Mouse (Mus musculus) layer of hippocampus, postnatal 14 days (tissue): ENCODE measurements around the gene Cyp2c68. TPM values are rescaled to one million over a fixed set of nuclear protein-coding genes. Genes with fewer than 3 reads are reported as not detected.
"Not testable (repeated sequence)": the region's sequence is repeated elsewhere in the genome, so short reads cannot be mapped to it uniquely, and the experiment has no call there.

Experiments
- DNase-seq, 2 experiments: peaks; one replicate each; pipeline ENCODE4 v3.0.0; 2021 to 2022; ENCODE audit warnings: low spot score in 2 of 2, mixed read lengths in 1 of 2
- long read RNA-seq, 2 experiments: library from polyadenylated mRNA; stranded (forward); transcript quantifications; one replicate each; pipeline ENCODE4 v2.0.0; 2021
- total RNA-seq, 2 experiments: library from RNA; stranded (reverse); gene quantifications; 2 replicates each; pipeline ENCODE4 v1.2.3; 2021

Cyp2c68 gene
- total RNA-seq = not detected
- long read RNA-seq, experiment 1 = 0 reads
- long read RNA-seq, experiment 2 = 0 reads

GRCm38 (mm10) chr19:39740920-39741319, at the start of gene Cyp2c68:
Gene Cyp2c68 (minus strand): TSS chr19:39741054.
- no peak for DNase-seq

GRCm38 (mm10) chr19:39785458-39785857, 44.6 kb upstream of the Cyp2c68 start:
- not testable (repeated sequence) for DNase-seq

GRCm38 (mm10) chr19:39745357-39745756, 4.5 kb upstream of the Cyp2c68 start:
- no peak for DNase-seq

- not testable (repeated sequence) for DNase-seq
Observed at GRCm38 (mm10) chr19:39744361-39744760, 3.5 kb upstream of the Cyp2c68 start.

- not testable (repeated sequence) for DNase-seq
Observed at GRCm38 (mm10) chr19:39711116-39711515, 29.7 kb downstream of the Cyp2c68 start.

- DNase-seq = not testable (repeated sequence)
Observed at GRCm38 (mm10) chr19:39665650-39666049, 75.2 kb downstream of the Cyp2c68 start.

GRCm38 (mm10) chr19:39652381-39652780, 88.5 kb downstream of the Cyp2c68 start:
- no peak for DNase-seq

- DNase-seq = no peak
Observed at GRCm38 (mm10) chr19:39648938-39649337, 91.9 kb downstream of the Cyp2c68 start, which contains the start of gene Cyp2c67. Gene Cyp2c67 (minus strand): TSS chr19:39649051.

- no peak for DNase-seq
Observed at GRCm38 (mm10) chr19:39647519-39647918, 93.3 kb downstream of the Cyp2c68 start.

GRCm38 (mm10) chr19:39644551-39644950, 96.3 kb downstream of the Cyp2c68 start:
- not testable (repeated sequence) for DNase-seq

Other genes starting within 250 kb of the Cyp2c68 start
- not detected for gene Cyp2c39, start 230.2 kb downstream of the Cyp2c68 start, total RNA-seq
- not detected for gene Cyp2c67, start 92.0 kb downstream of the Cyp2c68 start, total RNA-seq
- gene Cyp2c40, start 71.8 kb upstream of the Cyp2c68 start, total RNA-seq = not detected
- not detected for gene Cyp2c69, start 145.7 kb upstream of the Cyp2c68 start, total RNA-seq